Mouse (Mus musculus) forebrain, embryonic 10.5 days (tissue): ENCODE measurements around the gene Arid3a. TPM values are rescaled to one million over a fixed set of nuclear protein-coding genes. Genes with fewer than 3 reads are reported as not detected.
A peak's percentile ranks its signal among the peaks of the same experiment; 100 is the strongest.
"Not testable (repeated sequence)": the region's sequence is repeated elsewhere in the genome, so short reads cannot be mapped to it uniquely, and the experiment has no call there.

Source experiments
- DNase-seq: peaks from one replicate; pipeline ENCODE4 v3.0.0-alpha.2; 2017; ENCODE audit warnings: low spot score; ENCODE audit errors: extremely low spot score
- H3K27ac ChIP-seq: fragments of 300-500 bp; sonication (generic); 2 replicates; pipeline ENCODE4 v1.5.1; 2016; ENCODE audit warnings: mild to moderate bottlenecking
- H3K27me3 ChIP-seq: fragments of 300-500 bp; sonication (generic); 2 replicates; pipeline ENCODE4 v1.6.1; 2016; ENCODE audit warnings: mild to moderate bottlenecking; ENCODE audit not compliant: poor library complexity, severe bottlenecking
- H3K36me3 ChIP-seq: fragments of 300-500 bp; sonication (generic); replicated peaks from 2 replicates; pipeline ENCODE4 v1.6.1; 2016; ENCODE audit warnings: mild to moderate bottlenecking, moderate library complexity
- H3K4me1 ChIP-seq: fragments of 300-500 bp; sonication (generic); 2 replicates; pipeline ENCODE4 v1.6.1; 2016
- H3K4me3 ChIP-seq: fragments of 300-500 bp; sonication (generic); 2 replicates; pipeline ENCODE4 v1.5.1; 2016; ENCODE audit warnings: mild to moderate bottlenecking, moderate library complexity
- H3K9me3 ChIP-seq: fragments of 300-500 bp; sonication (generic); 2 replicates; pipeline ENCODE4 v1.6.1; 2016; ENCODE audit warnings: mild to moderate bottlenecking, moderate library complexity
- WGBS: fragments of 180-500 bp; shearing (Covaris S2); methylation state at CpG from one replicate; pipeline ENCODE4 v1.1.7; 2016; 5-methylcytosine and 5-hydroxymethylcytosine counted together
- polyA plus RNA-seq: library from polyadenylated mRNA; unstranded; fragments of >200 nt; fragmentation: Nextera tagmentation; extraction: Ambion mirVana; gene quantifications from 2 replicates; pipeline ENCODE4 v1.2.1, GENCODE M21; 2016

The Arid3a gene
- 12.5 and 13.0 TPM in 2 replicates for polyA plus RNA-seq

- peak; percentile 89 for DNase-seq
- peak within 1 kb of the TSS; percentile 95 for H3K27ac ChIP-seq
- peaks cover 62% of the 10 kb centered on the region for H3K4me1 ChIP-seq
- H3K4me3 ChIP-seq: peak within 1 kb of the TSS; percentile 98
- H3K36me3 ChIP-seq: peaks cover 15% of the 10 kb centered on the region
- peaks cover 35% of the 10 kb centered on the region for H3K27me3 ChIP-seq
- H3K9me3 ChIP-seq: no peaks in the 10 kb centered on the region
- under 1% methylated on average over 63 of the region's 63 CpGs for WGBS
These were observed at the start of gene Arid3a for GRCm38 (mm10) chr10:79926491-79927323. TSS of gene Arid3a (plus strand) at chr10:79927043.

- H3K4me1 ChIP-seq: peaks cover 61% of the 10 kb centered on the region
- no peaks in the 10 kb centered on the region for H3K9me3 ChIP-seq
- H3K4me3 ChIP-seq: no peak overlapping the region
- WGBS: 58% methylated on average over 1 of the region's 1 CpGs
- no peak for DNase-seq
- H3K27me3 ChIP-seq: peaks cover 52% of the 10 kb centered on the region
- H3K27ac ChIP-seq: no peak overlapping the region
- peaks cover 8% of the 10 kb centered on the region for H3K36me3 ChIP-seq
These were observed 49.7 kb upstream of the Arid3a start for GRCm38 (mm10) chr10:79877174-79877573.

- H3K9me3 ChIP-seq: no peaks in the 10 kb centered on the region
- no peak overlapping the region for H3K27ac ChIP-seq
- WGBS: 55% methylated on average over 12 of the region's 12 CpGs
- DNase-seq: no peak
- no peak overlapping the region for H3K4me3 ChIP-seq
- H3K27me3 ChIP-seq: peaks cover 57% of the 10 kb centered on the region
- peaks cover 62% of the 10 kb centered on the region for H3K4me1 ChIP-seq
- H3K36me3 ChIP-seq: peaks cover 2% of the 10 kb centered on the region
These were observed 49.1 kb upstream of the Arid3a start for GRCm38 (mm10) chr10:79877757-79878156.

- Histone ChIP-seq H3K9me3 (no peaks in the 10 kb centered on the region), H3K27me3 (peaks cover 75% of the 10 kb centered on the region), H3K4me1 (peaks cover 53% of the 10 kb centered on the region), H3K4me3 (no peak overlapping the region), H3K27ac (no peak overlapping the region), H3K36me3 (no peaks in the 10 kb centered on the region)
- WGBS: 45% methylated on average over 3 of the region's 3 CpGs
- no peak for DNase-seq
These were observed 47.3 kb upstream of the Arid3a start for GRCm38 (mm10) chr10:79879527-79879926.

- Histone ChIP-seq H3K4me3 (peak overlapping the region; percentile 15; the same call in 1 of the 2 replicates), H3K36me3 (no peaks in the 10 kb centered on the region), H3K4me1 (peaks cover 41% of the 10 kb centered on the region), H3K27me3 (peaks cover 67% of the 10 kb centered on the region), H3K9me3 (no peaks in the 10 kb centered on the region), H3K27ac (no peak overlapping the region)
- DNase-seq: no peak
- WGBS: 17% methylated on average over 9 of the region's 9 CpGs
These were observed 46.1 kb upstream of the Arid3a start for GRCm38 (mm10) chr10:79880721-79881120.

GRCm38 (mm10) chr10:79881981-79882380 lies 44.9 kb upstream of the Arid3a start:
- no peak for DNase-seq
- H3K36me3 ChIP-seq: no peaks in the 10 kb centered on the region
- H3K27ac ChIP-seq: peak overlapping the region; percentile 31; the same call in 1 of the 2 replicates
- H3K9me3 ChIP-seq: no peaks in the 10 kb centered on the region
- peak overlapping the region; percentile 36 for H3K4me3 ChIP-seq
- 8% methylated on average over 22 of the region's 22 CpGs for WGBS
- H3K4me1 ChIP-seq: peaks cover 40% of the 10 kb centered on the region
- peaks cover 67% of the 10 kb centered on the region for H3K27me3 ChIP-seq

- Histone ChIP-seq H3K27ac (no peak overlapping the region), H3K36me3 (no peaks in the 10 kb centered on the region), H3K27me3 (peaks cover 74% of the 10 kb centered on the region), H3K9me3 (no peaks in the 10 kb centered on the region), H3K4me1 (peaks cover 29% of the 10 kb centered on the region), H3K4me3 (peak overlapping the region; percentile 24)
- WGBS: 16% methylated on average over 22 of the region's 22 CpGs
- peak; percentile 76 for DNase-seq
These were observed 43.4 kb upstream of the Arid3a start for GRCm38 (mm10) chr10:79883297-79884084.

- DNase-seq: no peak
- H3K27ac ChIP-seq: no peak overlapping the region
- peaks cover 25% of the 10 kb centered on the region for H3K4me1 ChIP-seq
- no peaks in the 10 kb centered on the region for H3K36me3 ChIP-seq
- peaks cover 71% of the 10 kb centered on the region for H3K27me3 ChIP-seq
- 83% methylated on average over 4 of the region's 4 CpGs for WGBS
- no peak overlapping the region for H3K4me3 ChIP-seq
- H3K9me3 ChIP-seq: no peaks in the 10 kb centered on the region
These were observed 42.4 kb upstream of the Arid3a start for GRCm38 (mm10) chr10:79884446-79884845.

- not testable (repeated sequence) for H3K9me3 ChIP-seq, DNase-seq, H3K4me3 ChIP-seq, H3K36me3 ChIP-seq, H3K27ac ChIP-seq
- H3K27me3 ChIP-seq: peaks cover 69% of the 10 kb centered on the region
- peaks cover 23% of the 10 kb centered on the region for H3K4me1 ChIP-seq
- 86% methylated on average over 3 of the region's 3 CpGs for WGBS
These were observed 41.9 kb upstream of the Arid3a start for GRCm38 (mm10) chr10:79884938-79885337.

GRCm38 (mm10) chr10:79886054-79886453 lies 40.8 kb upstream of the Arid3a start, which contains the start of gene Elane:
TSS of gene Elane (plus strand) at chr10:79886247.
- Histone ChIP-seq H3K4me3 (no peak within 1 kb of the TSS), H3K27me3 (peaks cover 69% of the 10 kb centered on the region), H3K4me1 (peaks cover 20% of the 10 kb centered on the region), H3K27ac (no peak within 1 kb of the TSS), H3K36me3 (no peaks in the 10 kb centered on the region), H3K9me3 (no peaks in the 10 kb centered on the region)
- no peak for DNase-seq
- WGBS: 85% methylated on average over 6 of the region's 6 CpGs

- H3K27ac ChIP-seq: no peak overlapping the region
- no peaks in the 10 kb centered on the region for H3K36me3 ChIP-seq
- DNase-seq: no peak
- H3K4me1 ChIP-seq: peaks cover 20% of the 10 kb centered on the region
- H3K4me3 ChIP-seq: no peak overlapping the region
- peaks cover 69% of the 10 kb centered on the region for H3K27me3 ChIP-seq
- H3K9me3 ChIP-seq: no peaks in the 10 kb centered on the region
- WGBS: 82% methylated on average over 8 of the region's 8 CpGs
These were observed 40.2 kb upstream of the Arid3a start for GRCm38 (mm10) chr10:79886611-79887010.

GRCm38 (mm10) chr10:79889386-79889785 lies 37.5 kb upstream of the Arid3a start:
- peaks cover 3% of the 10 kb centered on the region; the same call in 1 of the 2 replicates for H3K36me3 ChIP-seq
- no peaks in the 10 kb centered on the region for H3K9me3 ChIP-seq
- DNase-seq: no peak
- no peak overlapping the region for H3K4me3 ChIP-seq
- H3K27ac ChIP-seq: no peak overlapping the region
- H3K27me3 ChIP-seq: peaks cover 63% of the 10 kb centered on the region
- H3K4me1 ChIP-seq: 0 out of 2 replicates have a peak, but pooled peaks cover 4% of the 10 kb centered on the region
- 78% methylated on average over 2 of the region's 2 CpGs for WGBS
